Mouse (Mus musculus): ENCODE measurements around the gene Cdk5. TPM values are rescaled to one million over a fixed set of nuclear protein-coding genes. Genes with fewer than 3 reads are reported as not detected.

The Cdk5 gene
- polyA plus RNA-seq, 1 experiment from 2014 or later = 42.7 TPM

- no peak for DNase-seq (ENCODE audit: extremely low spot score, low spot score)
- H3K27me3 ChIP-seq (ENCODE audit: poor library complexity, severe bottlenecking) = peaks cover 33% of the 10 kb centered on the region
- 0 out of 2 replicates have a peak overlapping the region, but pooled peaks have one; percentile 25 for H3K27ac ChIP-seq
- peaks cover 24% of the 10 kb centered on the region for H3K36me3 ChIP-seq (replicated peaks)
- H3K4me3 ChIP-seq = peak overlapping the region; percentile 76
- WGBS = 90% methylated on average over 7 of the region's 7 CpGs
- H3K9me3 ChIP-seq = no peaks in the 10 kb centered on the region; the same call in 1 of the 2 replicates
- H3K4me1 ChIP-seq = peaks cover 57% of the 10 kb centered on the region
Measured at GRCm38 (mm10) chr5:24446630-24447029, 23.3 kb upstream of the Cdk5 start.

GRCm38 (mm10) chr5:24445428-24446080 lies 22.2 kb upstream of the Cdk5 start:
- H3K9me3 ChIP-seq = no peaks in the 10 kb centered on the region; the same call in 1 of the 2 replicates
- peak overlapping the region; percentile 98 for H3K27ac ChIP-seq
- peak overlapping the region; percentile 75 for H3K4me3 ChIP-seq
- peaks cover 26% of the 10 kb centered on the region for H3K27me3 ChIP-seq (ENCODE audit: poor library complexity, severe bottlenecking)
- no peak for DNase-seq (ENCODE audit: extremely low spot score, low spot score)
- 61% methylated on average over 20 of the region's 20 CpGs for WGBS
- H3K36me3 ChIP-seq (replicated peaks) = peaks cover 34% of the 10 kb centered on the region
- H3K4me1 ChIP-seq = peaks cover 48% of the 10 kb centered on the region

GRCm38 (mm10) chr5:24444746-24445427 lies 21.6 kb upstream of the Cdk5 start, which contains the start of gene Fastk:
Fastk (minus strand) TSS chr5:24445287.
- under 1% methylated on average over 60 of the region's 60 CpGs for WGBS
- no peaks in the 10 kb centered on the region; the same call in 1 of the 2 replicates for H3K9me3 ChIP-seq
- H3K4me1 ChIP-seq = peaks cover 48% of the 10 kb centered on the region
- DNase-seq (ENCODE audit: extremely low spot score, low spot score) = peak; percentile 88
- peaks cover 20% of the 10 kb centered on the region for H3K27me3 ChIP-seq (ENCODE audit: poor library complexity, severe bottlenecking)
- H3K27ac ChIP-seq = peak within 1 kb of the TSS; percentile 98
- peak within 1 kb of the TSS; percentile 75 for H3K4me3 ChIP-seq
- H3K36me3 ChIP-seq (replicated peaks) = peaks cover 41% of the 10 kb centered on the region

GRCm38 (mm10) chr5:24443927-24444326 lies 20.6 kb upstream of the Cdk5 start:
- H3K4me1 ChIP-seq = peaks cover 48% of the 10 kb centered on the region
- H3K27ac ChIP-seq = peak overlapping the region; percentile 98
- no peaks in the 10 kb centered on the region; the same call in 1 of the 2 replicates for H3K9me3 ChIP-seq
- 90% methylated on average over 12 of the region's 12 CpGs for WGBS
- H3K36me3 ChIP-seq (replicated peaks) = peaks cover 51% of the 10 kb centered on the region
- peaks cover 11% of the 10 kb centered on the region for H3K27me3 ChIP-seq (ENCODE audit: poor library complexity, severe bottlenecking)
- no peak for DNase-seq (ENCODE audit: extremely low spot score, low spot score)
- peak overlapping the region; percentile 75 for H3K4me3 ChIP-seq

DNA sequence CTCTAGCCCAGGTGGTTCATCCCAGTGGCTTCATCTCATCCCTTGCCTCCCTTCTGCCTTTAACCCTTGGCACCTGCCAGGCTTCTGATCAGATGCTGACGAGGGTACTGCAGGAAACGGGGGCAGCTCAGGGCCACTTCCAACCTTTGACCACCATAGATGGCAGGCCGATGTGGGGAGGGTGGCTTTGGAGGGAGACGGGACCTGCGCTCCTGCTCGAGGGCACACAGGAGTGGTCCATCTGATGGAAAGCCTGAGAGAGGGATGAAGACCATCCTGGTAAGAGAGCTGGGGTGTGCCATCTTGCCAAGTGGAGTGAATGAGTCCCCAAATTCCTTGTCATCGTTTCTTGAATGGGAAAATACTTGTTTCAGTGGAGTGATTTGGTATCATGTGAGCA lies 19.9 kb upstream of the Cdk5 start:
- Histone ChIP-seq H3K27me3 (ENCODE audit: poor library complexity, severe bottlenecking) (0 out of 2 replicates have a peak, but pooled peaks cover 3% of the 10 kb centered on the region), H3K4me3 (peak overlapping the region; percentile 75), H3K4me1 (peaks cover 46% of the 10 kb centered on the region), H3K36me3 (replicated peaks) (peaks cover 57% of the 10 kb centered on the region), H3K9me3 (no peaks in the 10 kb centered on the region; the same call in 1 of the 2 replicates), H3K27ac (no peak overlapping the region)
- 94% methylated on average over 7 of the region's 7 CpGs for WGBS
- DNase-seq (ENCODE audit: extremely low spot score, low spot score) = no peak

GRCm38 (mm10) chr5:24442029-24442428 lies 18.7 kb upstream of the Cdk5 start:
- Histone ChIP-seq H3K9me3 (no peaks in the 10 kb centered on the region; the same call in 1 of the 2 replicates), H3K36me3 (replicated peaks) (peaks cover 67% of the 10 kb centered on the region), H3K27me3 (ENCODE audit: poor library complexity, severe bottlenecking) (no peaks in the 10 kb centered on the region), H3K4me1 (peaks cover 35% of the 10 kb centered on the region), H3K27ac (no peak overlapping the region), H3K4me3 (no peak overlapping the region)
- 91% methylated on average over 9 of the region's 9 CpGs for WGBS
- DNase-seq (ENCODE audit: extremely low spot score, low spot score) = no peak

- H3K4me3 ChIP-seq = no peak overlapping the region
- peaks cover 76% of the 10 kb centered on the region for H3K36me3 ChIP-seq (replicated peaks)
- no peaks in the 10 kb centered on the region for H3K27me3 ChIP-seq (ENCODE audit: poor library complexity, severe bottlenecking)
- no peaks in the 10 kb centered on the region; the same call in 1 of the 2 replicates for H3K9me3 ChIP-seq
- H3K27ac ChIP-seq = no peak overlapping the region
- 93% methylated on average over 8 of the region's 8 CpGs for WGBS
- peaks cover 26% of the 10 kb centered on the region for H3K4me1 ChIP-seq
- DNase-seq (ENCODE audit: extremely low spot score, low spot score) = no peak
Measured at GRCm38 (mm10) chr5:24441187-24441586, 17.9 kb upstream of the Cdk5 start.

DNA sequence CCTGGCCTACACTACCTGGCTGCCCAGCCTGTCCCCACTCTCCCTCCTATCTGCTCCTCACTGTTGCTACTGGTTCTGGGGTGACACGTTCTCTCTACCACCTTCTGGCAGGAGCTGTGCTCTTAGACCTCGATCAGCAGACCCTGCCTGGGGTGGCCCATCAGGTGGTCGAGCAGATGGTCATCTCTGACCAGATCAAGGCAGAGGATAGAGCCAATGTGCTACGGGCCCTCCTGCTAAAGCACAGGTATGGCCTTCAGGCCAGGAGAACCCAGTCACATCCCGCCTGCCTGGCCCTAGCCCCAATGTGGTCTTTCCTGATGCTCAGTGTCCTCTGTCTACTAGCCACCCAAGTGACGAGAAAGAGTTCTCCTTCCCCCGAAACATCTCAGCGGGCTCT lies 10.7 kb upstream of the Cdk5 start:
- WGBS = 87% methylated on average over 8 of the region's 8 CpGs
- Histone ChIP-seq H3K27me3 (ENCODE audit: poor library complexity, severe bottlenecking) (no peaks in the 10 kb centered on the region), H3K36me3 (replicated peaks) (peaks cover 98% of the 10 kb centered on the region)

GRCm38 (mm10) chr5:24428596-24428995 lies 5.3 kb upstream of the Cdk5 start:
- Histone ChIP-seq H3K27me3 (ENCODE audit: poor library complexity, severe bottlenecking) (peaks cover 19% of the 10 kb centered on the region), H3K9me3 (no peaks in the 10 kb centered on the region), H3K4me3 (peak overlapping the region; percentile 75; the same call in 1 of the 2 replicates), H3K4me1 (peaks cover 54% of the 10 kb centered on the region), H3K36me3 (replicated peaks) (peaks cover 48% of the 10 kb centered on the region), H3K27ac (peak overlapping the region; percentile 54; the same call in 1 of the 2 replicates)
- DNase-seq (ENCODE audit: extremely low spot score, low spot score) = no peak
- WGBS = 11% methylated on average over 9 of the region's 9 CpGs

More for the DNA sequence above, 10.7 kb upstream of the Cdk5 start:
- Histone ChIP-seq H3K9me3 (no peaks in the 10 kb centered on the region), H3K4me1 (peaks cover 3% of the 10 kb centered on the region), H3K27ac (no peak overlapping the region), H3K4me3 (no peak overlapping the region)
- no peak for DNase-seq (ENCODE audit: extremely low spot score, low spot score)

- Histone ChIP-seq H3K4me3 (peak overlapping the region; percentile 75), H3K4me1 (peaks cover 59% of the 10 kb centered on the region), H3K9me3 (no peaks in the 10 kb centered on the region), H3K27me3 (ENCODE audit: poor library complexity, severe bottlenecking) (peaks cover 19% of the 10 kb centered on the region), H3K27ac (peak overlapping the region; percentile 54), H3K36me3 (replicated peaks) (peaks cover 42% of the 10 kb centered on the region)
- WGBS = 3% methylated on average over 15 of the region's 15 CpGs
- peak; percentile 45 for DNase-seq (ENCODE audit: extremely low spot score, low spot score)
Measured at GRCm38 (mm10) chr5:24427981-24428402, 4.7 kb upstream of the Cdk5 start.

- Histone ChIP-seq H3K4me3 (peak overlapping the region; percentile 75), H3K4me1 (peaks cover 66% of the 10 kb centered on the region), H3K27me3 (ENCODE audit: poor library complexity, severe bottlenecking) (peaks cover 19% of the 10 kb centered on the region), H3K36me3 (replicated peaks) (peaks cover 34% of the 10 kb centered on the region), H3K9me3 (no peaks in the 10 kb centered on the region), H3K27ac (peak overlapping the region; percentile 30)
- DNase-seq (ENCODE audit: extremely low spot score, low spot score) = no peak
- WGBS = 7% methylated on average over 12 of the region's 12 CpGs
Measured at GRCm38 (mm10) chr5:24427285-24427633, 3.9 kb upstream of the Cdk5 start.

DNA sequence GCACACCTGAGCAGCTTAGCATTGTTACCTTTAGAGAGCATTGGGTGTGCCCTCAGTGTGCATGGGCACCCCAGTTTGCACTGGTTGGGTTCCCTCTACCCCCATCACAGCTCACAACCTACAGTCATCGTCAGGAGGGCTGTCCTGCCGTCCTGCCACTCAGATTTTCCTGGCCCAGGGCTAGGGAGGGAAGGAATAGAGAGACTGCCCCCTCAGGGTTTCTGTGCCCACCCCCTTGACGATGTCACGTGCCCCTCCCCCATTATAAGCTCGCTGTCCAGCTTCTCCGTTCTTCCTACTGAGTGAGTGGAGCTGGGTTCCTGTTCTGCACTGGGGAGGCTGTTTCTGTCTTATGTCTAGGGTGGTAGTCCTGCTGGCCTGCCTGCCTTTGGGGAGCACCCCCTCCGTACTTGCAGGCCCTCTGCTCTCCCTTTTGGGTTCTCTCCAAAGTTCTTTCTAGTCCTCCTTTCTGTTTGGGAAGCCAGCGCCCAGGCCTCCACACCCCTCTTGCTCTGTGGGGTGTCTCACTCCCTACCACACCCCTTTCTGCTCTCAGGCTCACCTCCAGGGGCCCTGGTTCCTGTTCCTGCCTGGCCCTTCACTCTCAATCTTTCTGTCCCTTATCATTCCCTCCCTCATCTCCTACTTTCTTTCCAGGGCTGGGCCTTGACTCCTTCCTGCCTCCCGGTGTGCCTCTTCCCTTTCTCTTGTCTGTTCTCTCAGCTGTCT lies 3.4 kb upstream of the Cdk5 start:
- no peak for DNase-seq (ENCODE audit: extremely low spot score, low spot score)
- peaks cover 19% of the 10 kb centered on the region for H3K27me3 ChIP-seq (ENCODE audit: poor library complexity, severe bottlenecking)
- 10% methylated on average over 9 of the region's 9 CpGs for WGBS

More for the DNA sequence above, 3.4 kb upstream of the Cdk5 start:
- Histone ChIP-seq H3K4me1 (peaks cover 69% of the 10 kb centered on the region), H3K4me3 (peak overlapping the region; percentile 75), H3K36me3 (replicated peaks) (peaks cover 32% of the 10 kb centered on the region), H3K9me3 (no peaks in the 10 kb centered on the region), H3K27ac (peak overlapping the region; percentile 85; the same call in 1 of the 2 replicates)
